Mouse (Mus musculus): ENCODE data around the gene Cdk2ap2. TPM values are rescaled to one million over a fixed set of nuclear protein-coding genes. Genes with fewer than 3 reads are reported as not detected.
"Not testable (repeated sequence)": the region's sequence is repeated elsewhere in the genome, so short reads cannot be mapped to it uniquely, and the experiment has no call there.

Cdk2ap2 gene
- total RNA-seq (2021) = 10 to 100 TPM; 22.9 to 23.9 TPM
- long read RNA-seq, experiment 1, transcript Cdk2ap2-201 (4 exons, 1,080 nt) = major isoform, 29 of 38 reads
- long read RNA-seq, experiment 1, partial matches to known transcripts = 3 of 38 reads
- long read RNA-seq, experiment 1, other reads (novel, unspliced or antisense) = 0 of 38 reads
- long read RNA-seq, experiment 2, transcript Cdk2ap2-202 (4 exons, 1,089 nt) = minor isoform, 5 of 37 reads
- long read RNA-seq, experiment 2, transcript Cdk2ap2-201 (4 exons, 1,080 nt) = major isoform, 27 of 37 reads
- long read RNA-seq, experiment 2, partial matches to known transcripts = 1 of 37 reads
- long read RNA-seq, experiment 2, other reads (novel, unspliced or antisense) = 1 of 37 reads

DNA sequence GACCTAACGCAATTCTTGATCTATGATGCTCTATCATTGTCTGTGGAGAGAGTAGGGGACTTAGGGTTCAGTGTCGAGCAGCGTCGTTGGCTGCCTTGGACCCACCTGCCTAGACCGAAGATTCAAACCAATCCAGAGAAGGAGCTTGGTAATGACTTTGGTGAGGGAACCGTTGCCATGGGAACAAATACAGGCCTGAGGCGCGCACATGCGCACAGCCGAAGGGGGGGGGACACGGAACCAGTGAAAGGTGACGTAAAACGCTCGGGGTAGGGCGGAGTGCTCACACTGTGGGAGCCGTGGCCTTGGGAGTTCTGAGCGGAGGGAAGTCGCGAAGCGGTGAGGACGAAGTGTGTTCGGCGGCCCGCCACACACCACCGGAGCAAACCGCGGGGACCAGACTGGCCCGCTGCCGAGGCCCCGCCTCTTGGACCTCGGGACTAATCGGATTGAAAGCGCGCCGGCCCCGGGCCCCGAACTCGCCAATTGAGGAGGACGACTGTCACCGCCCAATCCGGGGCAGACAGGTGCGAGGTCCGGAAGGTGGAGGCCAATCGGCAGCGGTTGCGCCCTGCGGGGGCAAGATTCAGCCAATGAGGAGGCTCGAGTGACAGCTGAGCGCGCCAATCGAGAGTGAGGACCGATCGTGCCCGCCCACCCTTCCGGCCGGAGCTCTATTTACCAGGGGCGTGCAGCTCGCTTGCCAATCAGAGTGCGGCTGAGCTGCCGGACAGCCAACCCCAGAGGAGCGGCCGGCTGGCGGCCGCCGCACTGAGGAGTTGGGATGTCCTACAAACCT is at the start of gene Cdk2ap2:
Cdk2ap2 (plus strand) TSS at position 541 of the 799 bp plus-strand sequence.
- DNase-seq (ENCODE audit: low spot score in 2 of 2) = peak; percentile 98

DNA sequence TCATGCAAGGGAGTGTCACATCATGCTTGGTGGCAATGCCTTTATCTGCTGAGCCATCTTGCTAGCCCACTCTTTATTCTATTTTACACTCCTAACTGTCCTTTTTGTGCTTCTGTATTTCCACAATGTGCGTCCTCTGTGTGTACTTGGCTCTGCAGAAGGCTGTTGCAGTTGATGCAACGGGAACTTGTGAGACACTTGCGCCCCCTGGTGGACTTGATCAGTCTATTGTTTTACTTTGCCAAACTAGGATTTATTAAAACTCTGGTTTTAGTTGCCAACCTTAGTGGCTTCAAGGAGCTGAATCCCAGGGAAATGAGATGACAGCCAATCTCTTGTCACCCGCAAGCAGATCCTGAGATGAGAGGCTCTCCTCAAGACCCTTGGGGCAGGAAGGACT is 49.1 kb upstream of the Cdk2ap2 start:
- DNase-seq (ENCODE audit: low spot score in 2 of 2) = peak; percentile 77 to 87

DNA sequence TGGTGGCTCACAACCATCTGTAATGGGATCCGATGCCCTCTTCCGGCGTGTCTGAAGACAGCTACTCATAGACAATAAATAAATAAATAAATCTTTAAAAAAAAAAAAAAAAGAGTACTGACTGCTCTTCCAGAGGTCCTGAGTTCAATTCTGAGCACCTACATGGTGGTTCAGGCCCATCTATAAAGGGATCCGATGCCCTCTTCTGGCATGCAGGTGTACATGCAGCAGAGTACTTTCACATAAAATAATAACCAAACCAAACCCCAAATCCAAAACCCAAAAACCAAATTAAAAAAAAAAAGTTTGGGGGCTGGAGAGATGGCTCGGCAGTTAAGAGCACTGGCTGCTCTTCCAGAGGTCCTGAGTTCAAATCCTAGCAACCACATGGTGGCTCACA is 47.9 kb upstream of the Cdk2ap2 start:
- DNase-seq (ENCODE audit: low spot score in 2 of 2) = not testable (repeated sequence)

DNA sequence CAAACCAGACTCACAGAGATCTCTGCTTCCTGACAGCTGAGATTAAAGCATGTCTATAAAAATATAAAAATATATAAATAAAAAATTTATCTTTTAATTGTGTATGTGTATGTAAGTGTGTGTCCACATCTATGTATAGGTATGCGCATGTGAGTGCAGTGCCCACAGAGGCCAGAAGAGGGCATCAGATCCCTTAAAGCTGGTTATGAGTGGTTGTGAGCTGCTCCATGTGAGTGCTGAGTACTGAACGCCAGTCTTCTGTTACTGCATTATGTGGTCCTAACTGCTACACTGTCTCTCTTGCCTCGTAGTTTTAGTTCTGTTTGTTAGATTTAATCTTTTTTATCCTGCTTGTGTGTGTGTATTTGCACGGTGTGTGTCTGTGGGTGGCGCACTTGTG is 46.0 kb upstream of the Cdk2ap2 start:
- no peak for DNase-seq (ENCODE audit: low spot score in 2 of 2)

DNA sequence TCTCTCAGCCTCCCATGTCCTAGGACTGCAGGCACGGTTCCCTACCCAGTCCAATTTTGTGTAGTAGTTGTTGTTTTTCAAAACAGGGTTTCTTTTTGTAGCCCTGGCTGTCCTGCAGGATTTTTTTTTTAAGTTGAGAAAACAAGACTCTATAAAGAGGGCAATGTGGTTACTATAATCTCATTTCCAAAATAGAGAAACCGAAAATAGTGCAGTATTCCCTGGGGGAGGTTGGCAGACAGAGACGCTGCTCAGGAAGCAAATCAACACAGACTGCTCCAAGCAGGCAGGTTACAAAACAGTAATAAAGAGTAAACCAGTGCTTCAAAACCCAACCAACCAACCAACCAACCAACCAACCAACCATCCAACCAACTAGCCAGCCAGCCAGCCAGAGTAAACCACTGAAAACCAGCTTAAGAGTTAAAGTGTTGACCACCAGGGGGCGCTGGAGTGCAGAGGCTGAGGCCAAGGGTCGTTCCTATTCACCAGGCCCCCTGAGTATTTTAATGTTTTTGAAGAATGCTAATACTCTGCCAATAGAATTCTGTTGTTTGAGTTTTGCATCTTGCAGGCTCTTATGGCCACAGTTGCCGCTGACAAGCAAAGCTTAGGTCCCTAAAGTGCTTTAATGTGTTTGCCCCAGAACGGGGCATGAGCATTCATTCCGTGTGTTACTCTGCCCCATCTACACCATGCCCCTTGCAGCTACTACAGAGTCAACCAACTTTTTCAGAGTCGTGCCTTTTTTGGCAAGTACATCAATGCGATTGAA is 45.1 kb upstream of the Cdk2ap2 start:
- peak; percentile 70 to 80 for DNase-seq (ENCODE audit: low spot score in 2 of 2)

DNA sequence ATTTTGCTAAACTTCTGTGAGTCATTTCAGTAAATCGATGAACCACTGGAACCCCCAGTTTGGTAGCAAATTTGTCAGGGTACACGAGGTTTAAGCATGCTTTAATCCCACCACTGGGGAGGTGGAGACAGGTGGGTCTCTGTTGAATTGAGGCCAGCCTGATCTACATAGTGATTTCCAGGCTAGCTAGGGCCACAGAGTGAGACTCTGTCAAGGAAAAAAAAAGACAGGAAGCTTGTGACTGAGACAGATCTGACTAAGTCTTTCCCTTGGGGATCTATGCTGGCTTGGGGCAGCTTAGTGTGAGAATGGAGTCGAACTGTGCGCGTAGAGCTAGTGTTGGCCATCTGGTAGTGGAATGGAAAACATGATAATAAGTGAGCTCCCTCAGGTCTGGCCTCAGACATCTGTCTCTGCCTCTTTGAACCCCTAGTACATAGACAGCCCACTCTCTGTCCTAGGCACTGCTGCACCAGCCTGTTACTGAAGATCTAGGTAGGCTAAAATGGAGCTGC is 44.4 kb upstream of the Cdk2ap2 start:
- no peak for DNase-seq (ENCODE audit: low spot score in 2 of 2)

DNA sequence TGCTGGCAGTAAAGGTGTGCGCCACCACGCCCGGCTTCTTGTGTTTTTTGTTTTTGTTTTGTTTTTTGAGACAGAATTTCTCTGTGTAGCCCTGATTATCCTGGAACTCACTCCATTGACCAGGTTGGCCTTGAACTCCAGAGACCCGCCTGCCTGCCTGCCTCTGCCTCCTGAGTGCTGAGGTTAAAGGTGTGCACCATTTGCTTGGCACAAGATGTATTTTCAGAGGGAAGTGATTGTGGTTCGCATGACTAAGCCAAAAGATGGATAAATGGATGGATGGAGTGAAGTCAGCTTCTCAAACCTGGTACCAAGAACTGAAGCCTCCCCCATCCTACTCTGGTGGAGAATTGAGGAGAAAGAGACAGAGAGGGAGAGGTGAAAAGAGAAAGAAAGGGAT is 42.4 kb upstream of the Cdk2ap2 start:
- DNase-seq (ENCODE audit: low spot score in 2 of 2) = no peak

DNA sequence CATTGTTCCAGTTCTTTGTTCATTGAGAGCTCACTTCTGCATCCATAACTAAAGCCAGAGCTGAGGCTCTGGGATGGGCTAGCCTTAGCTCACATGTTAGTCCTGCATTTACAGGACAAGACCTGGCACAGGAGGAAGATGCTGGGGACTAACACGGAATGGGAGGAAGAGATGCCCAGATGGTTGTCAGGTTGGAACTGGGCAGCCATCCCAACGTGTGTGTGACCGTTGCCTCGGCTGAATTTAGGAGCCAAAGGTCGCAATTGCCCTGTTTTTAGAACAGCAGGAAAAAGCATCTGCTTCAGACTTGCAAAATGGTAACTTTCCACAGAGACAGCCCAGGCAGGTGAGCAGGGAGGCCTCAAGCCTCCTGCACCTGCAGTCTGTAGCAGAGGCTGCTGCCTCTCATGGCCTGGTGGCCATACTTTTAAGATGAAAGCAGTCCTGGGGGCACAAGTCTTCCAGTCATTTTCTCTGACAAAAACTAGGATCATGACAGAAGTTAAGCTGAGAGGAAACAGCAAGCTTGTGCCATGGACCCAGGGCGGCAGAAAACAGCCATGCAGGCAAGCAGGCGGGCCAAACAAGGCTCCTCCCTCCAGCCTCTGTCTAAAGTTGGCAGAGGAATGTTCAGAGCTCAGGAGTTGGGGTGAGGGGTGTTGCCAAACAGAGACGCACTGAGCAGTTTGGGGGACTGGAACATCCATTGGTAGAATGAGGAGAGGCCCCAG is 41.6 kb upstream of the Cdk2ap2 start:
- no peak for DNase-seq (ENCODE audit: low spot score in 2 of 2)

DNA sequence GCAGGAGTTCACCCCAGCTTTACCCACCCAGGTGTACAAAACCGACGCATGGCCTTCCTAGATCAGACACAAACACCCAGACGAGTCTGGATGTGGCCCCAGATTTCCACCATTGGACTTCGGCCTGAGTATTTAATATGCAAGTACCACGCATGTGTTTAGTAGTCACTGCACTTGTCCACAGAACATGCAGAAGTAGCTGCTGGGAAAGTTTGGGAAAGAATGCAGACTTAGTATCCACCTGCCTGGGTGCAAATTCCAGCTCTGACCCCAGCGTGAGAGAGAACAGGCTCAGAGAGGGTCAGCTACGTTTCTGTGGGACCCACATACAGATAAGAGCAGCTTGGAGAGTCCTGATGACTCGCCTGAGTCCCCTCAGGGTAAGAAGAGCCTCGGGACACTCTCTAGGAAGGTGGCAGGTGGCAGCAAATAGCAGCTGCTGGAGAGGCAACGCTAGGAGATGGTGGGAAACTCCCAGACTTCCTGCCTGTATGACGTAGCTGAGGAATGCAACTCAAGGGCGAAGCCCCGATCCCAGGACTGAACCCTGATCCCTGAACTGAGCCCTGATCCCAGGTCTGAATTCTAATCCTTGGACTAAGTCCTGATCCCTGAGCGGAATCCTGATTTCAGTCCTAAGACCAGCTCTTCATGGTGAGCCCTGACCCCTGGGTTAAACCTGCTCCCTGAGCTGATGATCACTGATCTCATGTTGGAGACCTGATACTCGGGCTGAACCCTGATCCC is 40.9 kb upstream of the Cdk2ap2 start:
- DNase-seq (ENCODE audit: low spot score in 2 of 2) = no peak

DNA sequence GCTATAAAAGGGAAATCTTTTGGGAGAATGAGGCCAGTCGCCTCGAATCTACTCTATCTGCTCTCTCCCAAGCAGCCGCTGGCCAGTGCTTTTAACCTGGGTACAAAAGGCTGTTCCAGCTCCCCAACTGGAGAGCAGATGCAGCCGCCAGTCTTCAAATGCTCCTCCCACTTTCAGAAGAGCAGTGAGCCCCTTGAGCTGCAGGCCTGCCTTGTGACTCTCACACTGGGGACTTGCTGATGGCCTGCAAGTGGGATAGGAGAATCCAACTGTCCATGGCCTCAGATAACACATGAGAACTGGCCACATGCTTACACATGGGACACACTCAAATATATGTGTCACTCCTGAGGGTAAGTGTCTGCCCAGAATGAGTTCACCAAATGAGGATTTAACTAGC is 40.3 kb upstream of the Cdk2ap2 start:
- DNase-seq (ENCODE audit: low spot score in 2 of 2) = no peak

DNA sequence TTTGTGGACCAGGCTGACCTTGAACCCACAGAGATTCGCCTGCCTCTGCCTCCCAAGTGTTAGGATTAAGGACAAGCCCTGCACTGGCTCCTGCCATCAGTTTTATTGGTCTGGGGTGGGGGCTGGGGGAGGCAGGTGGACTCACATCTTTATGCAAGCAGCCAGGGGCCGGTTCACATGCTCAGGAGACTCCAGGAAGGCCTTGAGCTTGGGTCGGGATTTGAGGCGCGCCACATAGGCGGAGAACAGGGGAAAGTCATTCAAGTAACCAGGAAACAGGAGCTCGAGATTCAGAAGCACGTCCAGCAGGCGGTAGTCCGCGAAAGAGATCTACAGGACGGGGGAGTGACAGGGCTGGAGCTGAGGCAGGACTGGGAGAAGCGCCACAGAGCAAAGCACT is 39.6 kb upstream of the Cdk2ap2 start:
- no peak for DNase-seq (ENCODE audit: low spot score in 2 of 2)

DNA sequence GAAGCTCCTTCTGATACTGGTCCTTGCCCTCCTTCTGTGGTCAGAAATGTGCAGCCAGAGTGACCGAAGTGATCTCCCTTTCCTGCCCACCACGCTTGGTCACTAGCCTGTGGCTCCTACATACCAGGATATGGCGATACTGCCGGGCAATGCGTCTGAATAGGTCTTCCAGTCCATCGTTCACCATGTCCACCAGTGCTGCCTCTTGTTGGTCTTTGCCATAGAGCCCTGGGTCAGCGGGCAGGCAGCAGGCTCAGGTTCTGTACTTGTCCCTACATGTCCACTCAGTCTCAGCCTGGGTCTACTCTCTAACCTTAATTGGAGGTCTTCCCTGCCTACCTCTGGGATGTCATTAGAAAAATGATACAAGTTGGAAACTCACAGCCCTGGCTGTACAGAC is 39.0 kb upstream of the Cdk2ap2 start:
- DNase-seq (ENCODE audit: low spot score in 2 of 2) = no peak

DNA sequence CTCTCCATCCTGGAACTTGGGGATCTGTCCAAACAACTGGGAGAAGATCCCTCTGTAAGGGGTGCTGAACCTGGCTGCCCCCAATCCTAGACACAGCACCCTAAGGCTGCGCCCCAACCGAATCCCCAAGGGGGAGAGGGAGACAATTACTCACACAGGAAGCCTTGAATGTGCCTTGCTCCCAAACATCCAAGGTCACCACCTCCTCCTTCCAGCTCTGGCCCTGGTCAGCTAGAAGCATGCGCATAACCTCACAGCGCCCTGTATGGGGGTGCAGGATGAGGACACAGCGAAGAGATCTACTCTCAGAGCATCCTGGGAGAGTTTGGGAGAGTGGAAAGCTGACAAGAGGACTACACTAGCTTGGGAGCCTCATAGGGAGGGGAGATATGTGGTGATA is 38.4 kb upstream of the Cdk2ap2 start:
- DNase-seq (ENCODE audit: low spot score in 2 of 2) = no peak

DNA sequence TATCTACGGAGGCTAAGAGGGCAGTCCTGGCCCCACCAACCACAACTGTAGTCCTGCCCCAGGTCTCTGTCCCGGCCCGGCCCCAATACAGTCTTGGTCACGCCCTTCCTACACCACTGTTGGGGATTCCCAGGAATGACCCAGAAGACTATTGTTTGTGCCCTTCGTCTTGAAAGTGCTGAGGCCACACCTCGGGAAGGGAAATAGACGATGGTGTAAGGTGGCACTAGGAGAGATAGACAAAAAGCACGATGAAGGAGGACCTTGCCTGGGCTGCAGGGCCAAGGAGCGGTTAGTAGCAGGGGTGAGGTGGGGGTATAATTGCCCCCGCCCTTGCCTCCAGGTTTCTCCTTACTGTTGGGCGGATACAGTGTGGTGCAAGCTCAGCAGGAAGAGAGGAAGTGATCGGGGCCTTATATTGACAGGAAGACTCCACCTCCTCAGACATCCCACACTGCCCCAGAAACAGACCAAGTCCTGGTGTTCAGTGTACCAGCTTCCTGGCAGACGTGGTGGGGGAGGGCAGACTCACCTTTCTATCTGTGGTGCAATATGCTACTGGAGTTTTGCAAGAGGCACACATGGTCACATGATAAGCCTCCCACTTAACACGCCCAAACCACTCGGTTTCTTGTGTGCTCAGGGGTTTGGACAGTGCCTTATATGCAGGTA is 37.8 kb upstream of the Cdk2ap2 start, which contains the start of gene Gstp3:
Gstp3 (minus strand) TSS at position 501 of the 672 bp plus-strand sequence.
- no peak for DNase-seq (ENCODE audit: low spot score in 2 of 2)

DNA sequence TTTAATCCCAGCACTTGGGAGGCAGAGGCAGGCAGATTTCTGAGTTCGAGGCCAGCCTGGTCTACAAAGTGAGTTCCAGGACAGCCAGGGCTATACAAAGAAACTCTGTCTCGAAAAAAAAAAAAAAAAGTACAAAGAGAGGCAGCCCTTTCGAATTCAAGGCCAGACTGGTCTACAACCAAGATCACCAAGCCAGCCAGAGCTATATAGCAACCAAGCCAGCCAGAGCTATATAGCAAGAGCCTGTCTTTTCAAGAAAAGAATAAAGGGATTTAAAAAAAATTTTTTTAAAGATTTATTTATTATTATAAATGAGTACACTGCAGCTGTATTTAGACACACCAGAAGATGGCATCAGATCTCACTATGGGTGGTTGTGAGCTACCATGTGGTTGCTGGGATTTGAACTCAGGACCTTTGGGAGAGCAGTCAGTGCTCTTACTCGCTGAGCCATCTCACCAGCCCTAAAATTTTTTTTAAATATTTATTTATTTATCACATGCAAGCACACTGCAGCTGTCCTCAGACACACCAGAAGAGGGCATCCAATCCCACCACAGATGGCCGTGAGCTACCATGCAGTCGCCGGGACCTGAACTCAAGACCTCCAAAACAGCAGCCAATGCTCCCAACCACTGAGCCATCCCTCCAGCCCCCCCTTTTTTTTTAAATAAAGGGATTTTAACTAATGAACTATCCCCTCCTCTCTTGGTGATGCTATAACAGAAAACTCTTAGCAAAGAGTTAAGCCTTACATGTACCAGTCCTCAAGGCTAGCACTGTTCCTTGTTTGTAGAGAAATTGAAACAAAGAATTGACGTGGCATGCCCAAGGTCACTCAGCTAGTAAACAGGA is 36.7 kb upstream of the Cdk2ap2 start:
- not testable (repeated sequence) for DNase-seq (ENCODE audit: low spot score in 2 of 2)

DNA sequence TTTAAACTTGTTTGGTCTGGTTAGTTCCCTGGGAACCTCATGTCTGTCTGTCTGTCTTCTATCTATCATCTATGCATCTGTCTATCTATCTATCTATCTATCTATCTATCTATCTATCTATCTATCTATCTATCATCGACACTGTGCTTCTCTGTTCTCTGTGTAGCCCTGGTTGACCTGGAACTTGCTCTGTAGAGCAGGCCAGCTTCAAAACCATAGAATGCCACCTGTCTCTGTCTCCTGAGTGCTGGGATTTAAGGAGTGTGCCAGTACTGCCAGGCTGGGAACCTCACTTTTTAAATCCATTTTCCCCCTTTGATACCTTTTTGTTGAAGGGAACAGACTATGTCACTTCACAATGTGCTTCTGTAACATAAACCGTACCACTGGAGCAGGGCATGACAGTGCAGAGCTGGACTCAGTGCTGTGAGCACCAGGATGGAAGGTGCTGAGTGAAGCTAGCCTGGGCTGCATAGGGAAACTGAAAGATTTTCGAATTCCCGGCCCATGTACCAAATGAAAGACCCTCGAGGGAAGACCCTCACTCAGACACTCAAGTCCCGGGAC is 36.0 kb upstream of the Cdk2ap2 start:
- DNase-seq (ENCODE audit: low spot score in 2 of 2) = no peak

DNA sequence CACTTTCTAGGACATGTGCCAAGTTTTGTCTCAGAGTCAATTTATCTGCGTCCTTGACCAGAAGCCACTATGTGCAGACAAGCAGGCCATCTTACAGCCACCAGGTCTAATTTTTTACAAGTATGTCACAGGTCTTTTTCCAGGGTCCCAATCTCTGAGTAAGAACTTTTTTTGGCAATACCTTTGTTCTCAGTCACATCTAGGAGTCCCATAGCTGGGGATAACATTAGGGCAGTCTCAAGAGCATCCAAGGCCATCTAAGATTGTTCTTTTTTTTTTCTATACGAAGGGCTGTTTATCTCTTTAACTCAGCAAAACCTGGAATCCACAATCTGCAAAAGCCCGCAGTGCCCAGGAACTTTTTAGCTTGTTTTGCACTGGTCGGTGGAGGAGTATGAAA is 33.6 kb upstream of the Cdk2ap2 start:
- DNase-seq (ENCODE audit: low spot score in 2 of 2) = not testable (repeated sequence)

DNA sequence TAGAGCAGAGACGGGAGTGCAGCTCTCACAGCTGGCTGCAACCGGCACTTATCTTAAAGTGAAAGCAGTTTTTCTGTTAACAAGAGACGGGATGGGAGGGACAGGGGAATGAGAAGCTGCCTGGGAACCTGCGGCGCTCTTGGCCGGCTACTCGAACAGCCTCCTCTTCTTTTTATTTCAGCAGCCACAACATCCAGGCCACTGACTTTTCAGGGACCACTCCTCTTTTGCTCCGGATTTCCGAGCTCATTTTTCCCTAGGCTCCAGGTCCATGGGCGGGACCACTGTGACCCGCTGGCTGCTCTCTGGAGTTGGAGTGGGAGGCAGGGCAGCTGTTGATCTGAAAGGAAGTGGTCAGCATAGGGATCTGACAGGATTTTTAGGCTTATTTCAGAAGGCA is 32.5 kb upstream of the Cdk2ap2 start:
- DNase-seq (ENCODE audit: low spot score in 2 of 2) = not testable (repeated sequence)
